Mouse (Mus musculus) thymus, adult 2 months (tissue): Measurements from ENCODE around the gene Gm37240. TPM values are rescaled to one million over a fixed set of nuclear protein-coding genes. Genes with fewer than 3 reads are reported as not detected.

Experiments used
- DNase-seq: peaks from one replicate; pipeline ENCODE4 v3.0.0; 2021
- H3K27ac ChIP-seq: fragments of 200-500 bp; 2 replicates; pipeline ENCODE4 v1.5.1; 2012; ENCODE audit warnings: low read length, control low read depth; ENCODE audit not compliant: control insufficient read depth, insufficient read depth
- H3K27me3 ChIP-seq: fragments of 200-500 bp; 2 replicates; pipeline ENCODE4 v1.6.1; 2012; ENCODE audit warnings: mild to moderate bottlenecking, low read length, moderate library complexity, mixed read lengths; ENCODE audit not compliant: control insufficient read depth, insufficient read depth
- H3K36me3 ChIP-seq: fragments of 200-500 bp; 2 replicates; pipeline ENCODE4 v1.6.1; 2012; ENCODE audit warnings: mild to moderate bottlenecking, low read length, moderate library complexity; ENCODE audit not compliant: control insufficient read depth, insufficient read depth
- H3K4me1 ChIP-seq: fragments of 200-500 bp; replicated peaks from 2 replicates; pipeline ENCODE4 v1.6.1; 2012; ENCODE audit warnings: low read length; ENCODE audit not compliant: control insufficient read depth, insufficient read depth
- H3K4me3 ChIP-seq: fragments of 200-500 bp; 2 replicates; pipeline ENCODE4 v1.5.1; 2012; ENCODE audit warnings: mild to moderate bottlenecking, low read length, control low read depth, moderate library complexity; ENCODE audit not compliant: control insufficient read depth, insufficient read depth
- CTCF ChIP-seq: fragments of 200-500 bp; IDR thresholded peaks from 2 replicates; pipeline ENCODE4 v1.5.1; 2012; ENCODE audit warnings: mild to moderate bottlenecking, control low read depth, low read length, moderate library complexity, borderline replicate concordance; ENCODE audit not compliant: control insufficient read depth, poor library complexity, insufficient read depth; ENCODE audit errors: extremely low read depth
- POLR2A ChIP-seq: fragments of 200-500 bp; IDR thresholded peaks from 2 replicates; pipeline ENCODE4 v1.6.1; 2012; ENCODE audit warnings: mild to moderate bottlenecking, low read length, control low read depth, moderate library complexity; ENCODE audit not compliant: control insufficient read depth, poor library complexity, insufficient read depth; ENCODE audit errors: extremely low read depth
- WGBS: fragments of 180-500 bp; shearing (Covaris S2); methylation state at CpG from one replicate; pipeline ENCODE4 v1.1.7; 2018; 5-methylcytosine and 5-hydroxymethylcytosine counted together
- polyA plus RNA-seq: library from polyadenylated mRNA; depleted of rRNA; stranded (reverse); fragments of >200 nt; gene quantifications from 2 replicates; pipeline ENCODE4 v1.2.3, GENCODE M21; 2012

The Gm37240 gene
- polyA plus RNA-seq, 1 experiment: 7.0 TPM

- TF ChIP-seq POLR2A (no peak), CTCF (no peak)
- peak; percentile 28 for DNase-seq
- Histone ChIP-seq H3K4me3 (peak within 1 kb of the TSS; percentile 25), H3K4me1 (peaks cover 2% of the 10 kb centered on the region; the same call in 1 of the 2 replicates), H3K27ac (no peak within 1 kb of the TSS), H3K27me3 (peaks cover 15% of the 10 kb centered on the region; the same call in 1 of the 2 replicates), H3K36me3 (no peaks in the 10 kb centered on the region)
- WGBS: 1% methylated on average over 82 of the region's 82 CpGs
These were observed 1407.1 kb downstream of the Gm37240 start, which contains the start of gene Fhdc1 for GRCm38 (mm10) chr3:84480006-84480897. Gene Fhdc1, minus strand, starts transcription at chr3:84480429.

DNA sequence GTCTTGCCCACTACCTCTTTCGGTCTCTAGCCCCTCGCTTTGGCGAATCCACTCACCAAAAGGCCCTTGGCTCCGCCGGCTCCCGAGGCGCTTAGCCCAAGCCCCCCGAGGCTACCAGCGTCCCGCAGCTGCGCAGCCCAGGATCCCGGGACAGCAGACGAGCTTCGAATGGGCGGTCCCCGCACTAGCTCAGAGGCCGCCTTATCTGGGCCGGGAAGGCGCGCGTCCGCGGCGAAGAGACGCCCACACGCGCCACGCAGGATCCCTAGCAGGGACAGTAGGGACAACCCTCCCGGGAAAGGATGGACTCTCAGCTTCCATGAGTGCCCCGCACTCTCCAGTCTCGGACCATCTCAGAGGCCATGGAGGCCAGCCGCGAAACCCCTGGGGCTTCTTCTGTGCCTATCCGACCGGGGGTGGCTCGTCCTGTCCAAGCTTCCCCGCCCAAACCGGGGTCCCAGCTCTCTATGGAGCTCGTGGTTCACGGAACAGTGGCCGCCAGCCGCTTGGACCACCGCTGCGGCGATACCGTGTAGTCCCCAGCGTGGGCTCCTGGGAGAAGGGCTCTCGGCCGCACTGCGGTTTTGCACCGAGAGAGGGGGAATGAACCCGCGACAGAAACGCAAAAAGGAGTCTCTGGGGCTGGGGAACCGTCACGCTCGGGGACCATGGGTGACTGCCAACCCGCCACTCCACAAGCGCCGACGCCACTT is 1407.9 kb downstream of the Gm37240 start:
- H3K27me3 ChIP-seq: peaks cover 15% of the 10 kb centered on the region; the same call in 1 of the 2 replicates
- no peak overlapping the region for H3K27ac ChIP-seq
- peaks cover 2% of the 10 kb centered on the region; the same call in 1 of the 2 replicates for H3K4me1 ChIP-seq
- H3K4me3 ChIP-seq: peak overlapping the region; percentile 25
- TF ChIP-seq CTCF (no peak), POLR2A (no peak)
- H3K36me3 ChIP-seq: no peaks in the 10 kb centered on the region
- DNase-seq: no peak
- WGBS: 2% methylated on average over 61 of the region's 61 CpGs

GRCm38 (mm10) chr3:84478896-84479292 is 1408.4 kb downstream of the Gm37240 start:
- no peak for TF ChIP-seq POLR2A
- TF ChIP-seq CTCF: no peak
- H3K27ac ChIP-seq: no peak overlapping the region

DNA sequence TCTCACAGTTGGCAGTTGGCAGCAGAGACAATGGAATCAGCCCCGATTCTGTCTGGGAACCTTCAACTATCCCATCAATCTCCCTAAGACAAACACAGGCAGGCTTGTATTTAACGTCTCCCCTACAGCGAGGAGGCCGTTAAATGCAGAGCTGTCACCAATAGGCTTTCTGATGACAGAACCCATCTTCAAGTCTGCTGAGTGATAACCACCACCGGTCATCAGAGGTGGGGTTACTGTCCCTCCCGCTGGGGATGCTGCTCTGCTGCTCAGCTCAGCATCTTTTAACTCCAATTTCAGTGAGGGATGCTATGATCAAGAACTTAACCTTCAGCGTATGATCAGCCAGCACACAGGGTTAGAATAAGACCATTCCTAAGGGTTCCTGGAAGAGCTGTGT is 1409.1 kb downstream of the Gm37240 start:
- no peak for DNase-seq
- Histone ChIP-seq H3K4me1 (peaks cover 2% of the 10 kb centered on the region; the same call in 1 of the 2 replicates), H3K36me3 (no peaks in the 10 kb centered on the region), H3K4me3 (no peak overlapping the region), H3K27ac (no peak overlapping the region), H3K27me3 (peaks cover 15% of the 10 kb centered on the region; the same call in 1 of the 2 replicates)
- 62% methylated on average over 7 of the region's 7 CpGs for WGBS
- TF ChIP-seq CTCF (no peak), POLR2A (no peak)

More at GRCm38 (mm10) chr3:84478896-84479292, 1408.4 kb downstream of the Gm37240 start:
- WGBS: 56% methylated on average over 12 of the region's 12 CpGs
- H3K4me1 ChIP-seq: peaks cover 2% of the 10 kb centered on the region; the same call in 1 of the 2 replicates
- no peak overlapping the region for H3K4me3 ChIP-seq
- no peaks in the 10 kb centered on the region for H3K36me3 ChIP-seq
- DNase-seq: no peak
- H3K27me3 ChIP-seq: peaks cover 15% of the 10 kb centered on the region; the same call in 1 of the 2 replicates

DNA sequence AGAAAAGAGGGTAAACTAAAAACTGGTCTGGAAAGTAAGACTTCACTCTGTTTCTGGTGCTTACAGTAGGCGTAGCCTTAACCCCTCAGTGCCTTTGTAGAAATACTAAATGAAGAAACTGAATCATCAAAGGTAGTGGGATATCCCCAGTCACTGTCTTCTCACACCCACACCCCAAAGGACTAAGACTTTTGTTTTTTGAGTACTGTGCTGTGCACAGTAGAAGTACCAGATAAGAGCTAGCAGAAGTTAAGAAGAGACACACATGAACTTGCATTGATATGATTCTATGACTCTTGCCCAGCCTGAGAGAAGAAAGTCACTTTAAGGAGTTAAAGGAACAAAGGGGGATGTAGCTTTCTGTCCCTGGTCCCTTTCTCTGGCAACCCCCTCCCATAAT is 1409.8 kb downstream of the Gm37240 start:
- WGBS: 89% methylated on average over 1 of the region's 1 CpGs
- Histone ChIP-seq H3K4me3 (no peak overlapping the region), H3K4me1 (peaks cover 2% of the 10 kb centered on the region; the same call in 1 of the 2 replicates), H3K27ac (no peak overlapping the region), H3K27me3 (peaks cover 15% of the 10 kb centered on the region; the same call in 1 of the 2 replicates), H3K36me3 (no peaks in the 10 kb centered on the region)
- TF ChIP-seq POLR2A (no peak), CTCF (no peak)
- no peak for DNase-seq
